Mouse (Mus musculus) kidney, embryonic 14.5 days (tissue): ENCODE results near the gene Sox5. TPM values are rescaled to one million over a fixed set of nuclear protein-coding genes. Genes with fewer than 3 reads are reported as not detected.

Experiments used
- ATAC-seq: fragments of 200-750 bp; cut with Nextera tagmentation; 2 replicates; pipeline ENCODE4 v1.8.0; 2017; ENCODE audit warnings: moderate number of reproducible peaks, mild to moderate bottlenecking, moderate TSS enrichment, moderate library complexity; ENCODE audit not compliant: low FRiP score, low TSS enrichment
- H3K27ac ChIP-seq: fragments of 300-500 bp; sonication (generic); 2 replicates; pipeline ENCODE4 v1.5.1; 2014; ENCODE audit warnings: low read depth, mild to moderate bottlenecking, low read length, moderate library complexity, mixed read lengths
- H3K27me3 ChIP-seq: fragments of 300-500 bp; sonication (generic); 2 replicates; pipeline ENCODE4 v1.6.1; 2014; ENCODE audit warnings: mild to moderate bottlenecking, low read length; ENCODE audit not compliant: control insufficient read depth, insufficient read depth
- H3K36me3 ChIP-seq: fragments of 300-500 bp; sonication (generic); 2 replicates; pipeline ENCODE4 v1.6.1; 2014; ENCODE audit warnings: low read length, mixed read lengths; ENCODE audit not compliant: control insufficient read depth, insufficient read depth
- H3K4me1 ChIP-seq: fragments of 300-500 bp; sonication (generic); 2 replicates; pipeline ENCODE4 v1.6.1; 2014; ENCODE audit warnings: low read length, mixed read lengths; ENCODE audit not compliant: control insufficient read depth, insufficient read depth
- H3K4me2 ChIP-seq: fragments of 300-500 bp; sonication (generic); replicated peaks from 2 replicates; pipeline ENCODE4 v1.6.1; 2014; ENCODE audit warnings: low read depth, mild to moderate bottlenecking, low read length
- H3K4me3 ChIP-seq: fragments of 300-500 bp; sonication (generic); 2 replicates; pipeline ENCODE4 v1.5.1; 2014; ENCODE audit warnings: mild to moderate bottlenecking, low read length
- H3K9ac ChIP-seq: fragments of 300-500 bp; sonication (generic); 2 replicates; pipeline ENCODE4 v1.6.1; 2014; ENCODE audit warnings: low read depth, mild to moderate bottlenecking, low read length, moderate library complexity
- H3K9me3 ChIP-seq: fragments of 300-500 bp; sonication (generic); 2 replicates; pipeline ENCODE4 v1.6.1; 2016; ENCODE audit warnings: low read length; ENCODE audit not compliant: control insufficient read depth
- WGBS: fragments of 180-500 bp; shearing (Covaris S2); extraction: QIAGEN DNeasy Blood & Tissue Kit; methylation state at CpG from one replicate; pipeline ENCODE4 v1.1.7; 2014; 5-methylcytosine and 5-hydroxymethylcytosine counted together
- polyA plus RNA-seq: library from polyadenylated mRNA; unstranded; fragments of >200 nt; fragmentation: Nextera tagmentation; extraction: Ambion mirVana; gene quantifications from 2 replicates; pipeline ENCODE4 v1.2.1, GENCODE M21; 2014

Sox5 gene
- polyA plus RNA-seq, 1 experiment from 2014 or later: 13.0 TPM

- Histone ChIP-seq H3K4me3 (no peak overlapping the region), H3K9me3 (no peaks in the 10 kb centered on the region), H3K36me3 (no peaks in the 10 kb centered on the region), H3K4me1 (no peaks in the 10 kb centered on the region), H3K9ac (no peak overlapping the region; the same call in 1 of the 2 replicates), H3K4me2 (peak overlapping the region; percentile 98), H3K27me3 (peaks cover 6% of the 10 kb centered on the region; the same call in 1 of the 2 replicates), H3K27ac (0 out of 2 replicates have a peak overlapping the region, but pooled peaks have one; percentile 55)
- no peak for ATAC-seq
- 28% methylated on average over 12 of the region's 12 CpGs for WGBS
Measured at GRCm38 (mm10) chr6:144779945-144780607, 1.7 kb downstream of the Sox5 start.

- no peak overlapping the region for H3K9ac ChIP-seq
- H3K4me3 ChIP-seq: no peak overlapping the region
- 88% methylated on average over 7 of the region's 7 CpGs for WGBS
- no peaks in the 10 kb centered on the region for H3K4me1 ChIP-seq
- no peaks in the 10 kb centered on the region for H3K36me3 ChIP-seq
- 0 out of 2 replicates have a peak, but pooled peaks cover 2% of the 10 kb centered on the region for H3K27me3 ChIP-seq
- ATAC-seq: no peak
- no peak overlapping the region for H3K27ac ChIP-seq
- no peak overlapping the region for H3K4me2 ChIP-seq
- no peaks in the 10 kb centered on the region for H3K9me3 ChIP-seq
Measured at GRCm38 (mm10) chr6:144777356-144778035, 4.3 kb downstream of the Sox5 start.

GRCm38 (mm10) chr6:144773736-144774135 lies 8.0 kb downstream of the Sox5 start:
- Histone ChIP-seq H3K4me2 (no peak overlapping the region), H3K4me1 (no peaks in the 10 kb centered on the region), H3K27ac (no peak overlapping the region), H3K4me3 (no peak overlapping the region), H3K9me3 (no peaks in the 10 kb centered on the region), H3K9ac (no peak overlapping the region), H3K36me3 (no peaks in the 10 kb centered on the region), H3K27me3 (no peaks in the 10 kb centered on the region)
- WGBS: 93% methylated on average over 6 of the region's 6 CpGs
- no peak for ATAC-seq

- WGBS: 84% methylated on average over 2 of the region's 2 CpGs
- H3K27ac ChIP-seq: no peak overlapping the region
- no peak overlapping the region for H3K9ac ChIP-seq
- H3K27me3 ChIP-seq: no peaks in the 10 kb centered on the region
- H3K4me1 ChIP-seq: no peaks in the 10 kb centered on the region
- H3K36me3 ChIP-seq: no peaks in the 10 kb centered on the region
- no peaks in the 10 kb centered on the region for H3K9me3 ChIP-seq
- no peak overlapping the region for H3K4me3 ChIP-seq
- H3K4me2 ChIP-seq: no peak overlapping the region
- ATAC-seq: no peak
Measured at GRCm38 (mm10) chr6:144772985-144773384, 8.8 kb downstream of the Sox5 start.

GRCm38 (mm10) chr6:144772175-144772918 lies 9.4 kb downstream of the Sox5 start:
- 66% methylated on average over 15 of the region's 15 CpGs for WGBS
- no peak overlapping the region for H3K9ac ChIP-seq
- H3K4me3 ChIP-seq: no peak overlapping the region
- H3K27ac ChIP-seq: no peak overlapping the region
- no peaks in the 10 kb centered on the region for H3K27me3 ChIP-seq
- H3K36me3 ChIP-seq: no peaks in the 10 kb centered on the region
- H3K4me2 ChIP-seq: no peak overlapping the region
- H3K9me3 ChIP-seq: no peaks in the 10 kb centered on the region
- ATAC-seq: peak; percentile 71; the same call in 1 of the 2 replicates
- H3K4me1 ChIP-seq: no peaks in the 10 kb centered on the region

GRCm38 (mm10) chr6:144769060-144769459 lies 12.7 kb downstream of the Sox5 start:
- WGBS: 46% methylated on average over 2 of the region's 2 CpGs
- H3K36me3 ChIP-seq: no peaks in the 10 kb centered on the region
- H3K9ac ChIP-seq: no peak overlapping the region
- H3K4me2 ChIP-seq: no peak overlapping the region
- no peaks in the 10 kb centered on the region for H3K9me3 ChIP-seq
- H3K27me3 ChIP-seq: no peaks in the 10 kb centered on the region
- no peaks in the 10 kb centered on the region for H3K4me1 ChIP-seq
- no peak overlapping the region for H3K27ac ChIP-seq
- H3K4me3 ChIP-seq: no peak overlapping the region
- ATAC-seq: no peak

- ATAC-seq: no peak
- H3K4me3 ChIP-seq: no peak overlapping the region
- H3K36me3 ChIP-seq: no peaks in the 10 kb centered on the region
- no peak overlapping the region for H3K27ac ChIP-seq
- no peaks in the 10 kb centered on the region for H3K9me3 ChIP-seq
- no peaks in the 10 kb centered on the region; the same call in 1 of the 2 replicates for H3K4me1 ChIP-seq
- H3K27me3 ChIP-seq: no peaks in the 10 kb centered on the region
- no peak overlapping the region for H3K9ac ChIP-seq
- WGBS: 78% methylated on average over 12 of the region's 12 CpGs
- H3K4me2 ChIP-seq: no peak overlapping the region
Measured at GRCm38 (mm10) chr6:144761902-144762301, 19.9 kb downstream of the Sox5 start.

GRCm38 (mm10) chr6:144759193-144759592 lies 22.6 kb downstream of the Sox5 start:
- Histone ChIP-seq H3K9me3 (no peaks in the 10 kb centered on the region), H3K36me3 (no peaks in the 10 kb centered on the region), H3K4me3 (no peak overlapping the region), H3K4me1 (no peaks in the 10 kb centered on the region; the same call in 1 of the 2 replicates), H3K27me3 (no peaks in the 10 kb centered on the region), H3K9ac (no peak overlapping the region), H3K27ac (no peak overlapping the region), H3K4me2 (no peak overlapping the region)
- no peak for ATAC-seq
- 34% methylated on average over 8 of the region's 8 CpGs for WGBS

GRCm38 (mm10) chr6:144757414-144757813 lies 24.4 kb downstream of the Sox5 start:
- no peak overlapping the region for H3K4me2 ChIP-seq
- no peaks in the 10 kb centered on the region for H3K9me3 ChIP-seq
- H3K36me3 ChIP-seq: no peaks in the 10 kb centered on the region
- H3K4me1 ChIP-seq: no peaks in the 10 kb centered on the region; the same call in none of the 2 replicates
- H3K9ac ChIP-seq: no peak overlapping the region
- no peak overlapping the region for H3K27ac ChIP-seq
- ATAC-seq: no peak
- no peaks in the 10 kb centered on the region for H3K27me3 ChIP-seq
- H3K4me3 ChIP-seq: no peak overlapping the region
- WGBS: 33% methylated on average over 14 of the region's 14 CpGs
